Mouse (Mus musculus) myocyte (in vitro differentiated cells): ENCODE data around the gene Osbpl8.

Source experiments
- E2F4 ChIP-seq: IDR thresholded peaks from one replicate; pipeline ENCODE4 v1.6.1; 2011; ENCODE audit warnings: mild to moderate bottlenecking, control low read depth, moderate library complexity; ENCODE audit not compliant: insufficient read depth
- POLR2A ChIP-seq: IDR thresholded peaks from one replicate; pipeline ENCODE4 v1.6.1; 2011; ENCODE audit warnings: low read depth, mild to moderate bottlenecking, control low read depth, moderate library complexity; ENCODE audit not compliant: insufficient read length
- REST ChIP-seq: IDR thresholded peaks from one replicate; pipeline ENCODE4 v1.6.1; 2011; ENCODE audit warnings: mild to moderate bottlenecking, control low read depth, moderate library complexity; ENCODE audit not compliant: insufficient read depth, insufficient read length
- USF1 ChIP-seq: IDR thresholded peaks from one replicate; pipeline ENCODE4 v1.6.1; 2011; ENCODE audit warnings: low read depth, mild to moderate bottlenecking, control low read depth, moderate library complexity

DNA sequence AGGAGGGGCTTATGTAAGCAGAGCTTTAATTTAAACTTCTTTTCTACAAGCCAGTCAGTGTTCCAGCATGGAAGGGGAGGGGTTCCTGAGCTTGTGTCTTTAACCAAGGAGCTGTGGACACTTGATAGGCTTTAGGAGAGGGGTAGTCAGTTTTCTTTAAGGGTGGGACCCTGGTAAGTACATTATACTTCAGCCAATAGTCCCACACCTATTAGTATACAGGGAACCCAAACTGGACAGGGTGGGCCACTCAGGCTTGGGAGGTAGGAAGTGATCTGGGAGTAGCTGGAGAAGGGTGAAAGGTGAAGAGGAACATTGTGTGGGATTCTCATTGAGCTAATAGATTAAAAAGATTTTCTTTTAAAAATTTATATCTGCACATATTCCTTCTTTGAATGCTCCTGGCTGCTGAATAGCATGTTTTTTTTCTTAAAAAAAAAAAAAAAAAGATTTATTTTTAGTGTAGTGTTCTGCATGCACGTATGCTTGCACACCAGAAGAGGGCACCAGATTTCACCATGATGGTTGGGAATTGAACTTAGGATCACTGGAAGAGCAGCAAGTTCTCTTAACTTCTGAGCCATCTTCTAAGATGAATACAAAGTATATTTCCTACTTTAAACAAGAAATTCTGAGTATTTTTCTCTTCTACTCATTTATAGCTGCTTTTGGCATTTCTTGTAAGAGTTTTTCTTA is 21.2 kb downstream of the Osbpl8 start:
- TF ChIP-seq USF1 (no peak), POLR2A (no peak), REST (no peak), E2F4 (no peak)
